Mouse (Mus musculus): ENCODE data around the gene Gli1. TPM values are rescaled to one million over a fixed set of nuclear protein-coding genes. Genes with fewer than 3 reads are reported as not detected.

Gene Gli1
- total RNA-seq (2023): not detected

GRCm38 (mm10) chr10:127341891-127342639, at the start of gene Gli1:
Gli1 (minus strand) TSS chr10:127341974.

GRCm38 (mm10) chr10:127380251-127380691, 38.5 kb upstream of the Gli1 start, which contains the start of gene R3hdm2:
R3hdm2 (plus strand) TSS chr10:127380327.

GRCm38 (mm10) chr10:127369834-127370820, 28.4 kb upstream of the Gli1 start, which contains the start of gene Inhbc:
Inhbc (minus strand) TSS chr10:127370431.

DNA sequence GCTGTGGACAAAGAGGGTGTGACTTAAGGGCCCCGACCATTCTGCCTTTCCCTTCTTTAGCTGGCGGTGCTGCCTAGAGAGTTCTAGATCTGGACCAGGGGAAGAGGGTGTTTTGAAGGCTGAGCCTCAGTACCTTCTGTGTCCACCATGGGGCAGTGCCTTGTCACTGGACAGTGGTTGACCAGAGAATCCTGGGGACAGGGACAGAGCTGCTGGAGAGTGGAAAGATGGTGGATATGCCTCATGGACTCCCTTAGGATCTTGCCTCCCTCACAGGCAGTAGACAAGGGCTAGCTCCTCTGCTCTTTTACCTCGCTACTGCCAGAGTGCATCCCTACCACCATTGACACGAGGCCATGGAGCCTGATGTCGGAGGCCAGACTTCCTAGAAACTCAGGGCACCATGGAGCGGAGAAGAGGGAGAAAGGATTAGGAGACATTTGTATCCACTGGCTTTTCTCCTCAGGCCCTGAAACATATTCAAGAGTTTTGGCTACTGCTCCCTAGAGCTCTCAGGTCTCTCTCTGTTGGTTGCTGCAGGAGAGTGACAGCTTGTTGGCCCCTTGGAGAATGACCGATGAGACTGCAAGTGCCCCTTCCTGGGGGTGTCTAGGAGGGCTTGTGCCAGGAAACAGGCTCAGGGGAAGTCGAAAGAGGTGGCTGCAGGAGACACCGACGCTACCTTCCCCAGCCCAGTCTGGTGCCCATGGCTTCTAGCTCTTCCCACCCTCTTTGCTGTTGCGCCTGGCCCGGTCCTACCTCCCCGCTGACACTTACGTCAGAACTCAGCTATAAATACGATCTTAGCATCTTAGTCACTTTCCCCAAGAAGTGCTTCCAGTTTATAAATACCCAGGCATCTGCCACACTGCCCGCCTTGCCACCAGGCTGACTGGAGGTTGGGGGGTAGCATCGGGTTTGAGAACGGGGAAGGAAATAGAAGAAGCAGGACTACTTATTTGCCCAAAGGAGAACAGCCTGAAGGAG, 12.4 kb upstream of the Gli1 start, which contains the start of gene Inhbe:
Gene Inhbe (minus strand): TSS at position 503 of the 987 bp plus-strand sequence.

GRCm38 (mm10) chr10:127321621-127322020, 20.2 kb downstream of the Gli1 start, which contains the start of gene Arhgap9:
Arhgap9 (plus strand) TSS chr10:127321964.

GRCm38 (mm10) chr10:127311476-127312355, 30.1 kb downstream of the Gli1 start, which contains the start of gene Mars:
Mars (minus strand) TSS chr10:127311786.

DNA sequence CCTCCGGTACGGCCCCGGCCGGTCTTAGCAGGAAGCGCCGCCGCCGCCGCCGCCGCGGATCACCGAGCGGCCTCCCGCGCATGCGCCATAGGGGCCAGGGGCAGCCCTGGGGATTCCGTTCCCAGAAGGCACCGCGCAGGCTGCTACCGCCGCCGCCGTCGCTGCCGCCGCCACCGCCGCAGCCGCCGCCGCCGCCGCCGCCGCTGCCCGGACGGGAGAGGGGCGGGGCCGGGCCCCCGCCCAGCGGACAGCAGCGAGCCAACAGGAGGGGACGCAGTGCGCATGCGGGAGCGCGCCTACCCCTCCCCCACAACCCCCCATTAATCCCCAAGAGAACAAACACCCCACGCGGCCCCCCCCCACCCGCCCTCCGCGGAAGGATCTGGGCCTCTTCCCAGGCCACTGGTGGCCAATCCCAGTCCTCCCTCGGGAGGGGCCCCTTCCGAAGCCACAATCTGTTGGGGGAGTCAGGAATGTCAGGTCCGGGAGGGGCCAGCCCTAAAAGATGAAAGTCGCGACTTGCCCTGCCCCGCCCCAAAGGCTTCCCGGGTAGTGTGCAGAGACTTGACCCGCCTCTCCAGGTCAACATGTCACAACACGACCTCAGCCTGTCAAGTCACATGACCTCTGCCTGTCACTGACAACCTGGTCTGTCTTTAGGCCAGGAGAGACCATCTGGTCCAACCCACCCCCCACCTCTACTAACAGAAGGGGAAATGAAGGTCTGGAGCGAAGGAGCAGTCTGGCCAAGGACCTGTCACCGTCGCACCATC, 52.8 kb downstream of the Gli1 start, which contains the start of gene Mbd6:
Gene Mbd6 (minus strand): TSS at position 219 of the 773 bp plus-strand sequence.

Other genes starting within 250 kb of the Gli1 start
- gene Os9, start 220.8 kb downstream of the Gli1 start, total RNA-seq (2023): 100 to 1,000 TPM; 106 to 107 TPM
- 100 to 1,000 TPM; 104 to 113 TPM for gene B4galnt1, start 176.7 kb downstream of the Gli1 start, total RNA-seq (2023)
- not detected for gene Slc26a10, start 161.3 kb downstream of the Gli1 start, total RNA-seq (2023)
- gene Arhgef25, start 151.9 kb downstream of the Gli1 start, total RNA-seq (2023): under 1 TPM; 0.56 to 0.73 TPM
- gene Dtx3, start 146.2 kb downstream of the Gli1 start, total RNA-seq (2023): 10 to 100 TPM; 13.1 to 15.4 TPM
- gene Pip4k2c, start 130.4 kb downstream of the Gli1 start, total RNA-seq (2023): 10 to 100 TPM; 27.5 to 28.8 TPM
- gene Kif5a, start 78.6 kb downstream of the Gli1 start, total RNA-seq (2023): under 1 TPM; 0.26 to 0.58 TPM
- gene Dctn2, start 75.6 kb downstream of the Gli1 start, total RNA-seq (2023): 100 to 1,000 TPM; 106 to 116 TPM
- gene Mbd6, start 53.0 kb downstream of the Gli1 start, total RNA-seq (2023): 100 to 1,000 TPM; 141 to 142 TPM
- 10 to 100 TPM; 35.8 to 38.0 TPM for gene Mars, start 30.2 kb downstream of the Gli1 start, total RNA-seq (2023)
- gene Arhgap9, start 20.0 kb downstream of the Gli1 start, total RNA-seq (2023): 100 to 1,000 TPM; 264 to 270 TPM
- not detected for gene Inhbe, start 12.4 kb upstream of the Gli1 start, total RNA-seq (2023)
- gene Inhbc, start 28.5 kb upstream of the Gli1 start, total RNA-seq (2023): not detected
- 100 to 1,000 TPM in 1 of 2 experiments, 10 to 100 TPM in 1; 88.4 to 109 TPM for gene R3hdm2, start 38.4 kb upstream of the Gli1 start, total RNA-seq (2023)
- gene Stac3, start 159.7 kb upstream of the Gli1 start, total RNA-seq (2023): 1 to 10 TPM; 1.7 to 4.4 TPM
- not detected for gene Ndufa4l2, start 173.0 kb upstream of the Gli1 start, total RNA-seq (2023)
- gene Shmt2, start 180.5 kb upstream of the Gli1 start, total RNA-seq (2023): 10 to 100 TPM; 26.5 to 28.3 TPM
- not detected for gene Nxph4, start 192.6 kb upstream of the Gli1 start, total RNA-seq (2023)

All from neutrophil, adult 59 days (primary cell).